ENCODE assay signal across 24 mouse cellular contexts in genomic region chr1:136890439-136890838, GRCm38 (mm10).
"Had no signal": no experiment of that assay in that cellular context is flagged by ENCODE, and none has a peak within 500 bp of the region (broad histone marks: within the 10 kb centered on the region; RNA-seq: fewer than 3 reads in every experiment).

No protein-coding gene starts in this region.

- DNase-seq: gastrocnemius, postnatal 14 days; gastrocnemius, postnatal 36 days; heart, adult 11 months; heart, adult 2 months; heart, postnatal 14 days; heart, postnatal 36 days; kidney, adult 11 months; kidney, adult 2 months; kidney, adult 9 months; kidney, postnatal 14 days; kidney, postnatal 36 days; liver had no signal

- H3K36me3 ChIP-seq: heart, embryonic 13.5 days; heart, embryonic 15.5 days; hindbrain, embryonic 13.5 days; hindbrain, embryonic 15.5 days; kidney, embryonic 15.5 days; limb, embryonic 10.5 days; limb, embryonic 12.5 days had no signal

- H3K27me3 ChIP-seq: heart, embryonic 13.5 days; heart, embryonic 15.5 days; hindbrain, embryonic 13.5 days; hindbrain, embryonic 15.5 days had no signal

- H3K27ac ChIP-seq: heart, adult 2 months; heart, embryonic 13.5 days; heart, embryonic 15.5 days; hindbrain, embryonic 13.5 days; hindbrain, embryonic 15.5 days; hindbrain, postnatal 0 days; kidney, embryonic 15.5 days; kidney, postnatal 0 days; left cerebral cortex, adult 2 months; limb, embryonic 10.5 days; limb, embryonic 12.5 days had no signal

- H3K9ac ChIP-seq: heart, embryonic 13.5 days; heart, embryonic 15.5 days; hindbrain, embryonic 13.5 days; hindbrain, embryonic 15.5 days; kidney, embryonic 15.5 days; limb, embryonic 12.5 days had no signal

- H3K4me1 ChIP-seq: heart, embryonic 15.5 days; hindbrain, embryonic 15.5 days had no signal

- ATAC-seq: hindbrain, postnatal 0 days; intestine, embryonic 16.5 days had no signal

- H3K4me2 ChIP-seq: heart, embryonic 11.5 days; heart, embryonic 13.5 days; heart, embryonic 15.5 days; hindbrain, embryonic 13.5 days; hindbrain, embryonic 15.5 days; kidney, embryonic 15.5 days; limb, embryonic 12.5 days had no signal

- H3K9me3 ChIP-seq: heart, embryonic 13.5 days; heart, embryonic 15.5 days; hindbrain, embryonic 13.5 days; hindbrain, embryonic 15.5 days; kidney, embryonic 15.5 days; limb, embryonic 10.5 days; limb, embryonic 12.5 days had no signal

- H3K4me3 ChIP-seq: heart, adult 2 months; heart, embryonic 13.5 days; heart, embryonic 15.5 days; hindbrain, embryonic 13.5 days; hindbrain, embryonic 15.5 days; kidney, embryonic 15.5 days; left cerebral cortex, adult 2 months; limb, embryonic 10.5 days; limb, embryonic 12.5 days had no signal
